8 mouse cellular contexts compared by ENCODE assay signal in genomic region chr9:53770771-53771343, GRCm38 (mm10). TPM values are rescaled to one million over a fixed set of nuclear protein-coding genes. Genes with fewer than 3 reads are reported as not detected.
DNase-seq lines count a peak whose midpoint lies in the region; ATAC-seq and TF ChIP-seq lines count a peak whose summit lies in the region.

No protein-coding gene starts in this region.

- no peaks in the 10 kb centered on the region for H3K9me3 ChIP-seq in lung, postnatal 0 days (ENCODE audit: low read length)
- no peaks in the 10 kb centered on the region for H3K9me3 ChIP-seq in forebrain, embryonic 15.5 days
- no peaks in the 10 kb centered on the region for H3K9me3 ChIP-seq in limb, embryonic 12.5 days
- 0 out of 2 replicates have a peak, but pooled peaks cover 3% of the 10 kb centered on the region for H3K9me3 ChIP-seq in stomach, embryonic 16.5 days (replicated peaks; ENCODE audit: control insufficient read depth, low read length)

- no peaks in the 10 kb centered on the region for H3K27me3 ChIP-seq in lung, postnatal 0 days (replicated peaks; ENCODE audit: insufficient read depth, low read length)
- peaks cover 10% of the 10 kb centered on the region; the same call in 1 of the 2 replicates for H3K27me3 ChIP-seq in forebrain, embryonic 15.5 days
- peaks cover 35% of the 10 kb centered on the region for H3K27me3 ChIP-seq in limb, embryonic 12.5 days
- peaks cover 24% of the 10 kb centered on the region for H3K27me3 ChIP-seq in stomach, embryonic 16.5 days (ENCODE audit: control insufficient read depth, insufficient read depth, low read length)

- H3K4me3 ChIP-seq in lung, postnatal 0 days (ENCODE audit: low read depth, low read length) = peak overlapping the region; percentile 51
- peak overlapping the region; percentile 57 for H3K4me3 ChIP-seq in forebrain, embryonic 15.5 days
- peak overlapping the region; percentile 63 for H3K4me3 ChIP-seq in limb, embryonic 12.5 days (replicated peaks)
- peak overlapping the region; percentile 71 for H3K4me3 ChIP-seq in stomach, embryonic 16.5 days (replicated peaks; ENCODE audit: low read length)

- no peaks in the 10 kb centered on the region for H3K36me3 ChIP-seq in lung, postnatal 0 days (ENCODE audit: insufficient read depth, low read length)
- H3K36me3 ChIP-seq in forebrain, embryonic 15.5 days = no peaks in the 10 kb centered on the region
- no peaks in the 10 kb centered on the region for H3K36me3 ChIP-seq in limb, embryonic 12.5 days
- H3K36me3 ChIP-seq in stomach, embryonic 16.5 days (ENCODE audit: control insufficient read depth, insufficient read depth, low read length) = no peaks in the 10 kb centered on the region

- 37% methylated on average over 12 of the region's 12 CpGs for WGBS in lung, postnatal 0 days
- WGBS in forebrain, embryonic 15.5 days = 46% methylated on average over 12 of the region's 12 CpGs
- WGBS in limb, embryonic 12.5 days = 45% methylated on average over 12 of the region's 12 CpGs
- 32% methylated on average over 12 of the region's 12 CpGs for WGBS in stomach, embryonic 16.5 days

- peak overlapping the region; percentile 96 for H3K4me2 ChIP-seq in lung, postnatal 0 days (replicated peaks; ENCODE audit: low read depth, low read length)
- H3K4me2 ChIP-seq in forebrain, embryonic 15.5 days (replicated peaks) = peak overlapping the region; percentile 92
- H3K4me2 ChIP-seq in limb, embryonic 12.5 days = peak overlapping the region; percentile 91
- H3K4me2 ChIP-seq in stomach, embryonic 16.5 days (ENCODE audit: low read depth, low read length) = peak overlapping the region; percentile 99

- no peak for DNase-seq in lung, postnatal 0 days (ENCODE audit: low spot score)
- no peak for DNase-seq in lung, adult 18-20 months
- no peak for DNase-seq in adipocyte (ENCODE audit: low spot score)
- DNase-seq in left cerebral cortex, adult 18-20 months (ENCODE audit: low spot score in 2 of 2) = no peak
- no peak for DNase-seq in lung, postnatal 4 days

- H3K4me1 ChIP-seq in lung, postnatal 0 days (ENCODE audit: insufficient read depth, low read depth, low read length) = peaks cover 12% of the 10 kb centered on the region; the same call in 1 of the 2 replicates
- H3K4me1 ChIP-seq in forebrain, embryonic 15.5 days = peaks cover 12% of the 10 kb centered on the region
- peaks cover 6% of the 10 kb centered on the region for H3K4me1 ChIP-seq in limb, embryonic 12.5 days (replicated peaks)
- H3K4me1 ChIP-seq in stomach, embryonic 16.5 days (ENCODE audit: control insufficient read depth, insufficient read depth, low read length) = peaks cover 6% of the 10 kb centered on the region

- no peak overlapping the region for H3K9ac ChIP-seq in lung, postnatal 0 days (replicated peaks; ENCODE audit: low read depth)
- no peak overlapping the region; the same call in 1 of the 2 replicates for H3K9ac ChIP-seq in forebrain, embryonic 15.5 days (replicated peaks)
- peak overlapping the region; percentile 62; the same call in 1 of the 2 replicates for H3K9ac ChIP-seq in limb, embryonic 12.5 days (replicated peaks)
- no peak overlapping the region for H3K9ac ChIP-seq in stomach, embryonic 16.5 days (ENCODE audit: low read length)

- no peak for ATAC-seq in lung, postnatal 0 days
- ATAC-seq in forebrain, embryonic 15.5 days (replicated peaks) = no peak
- ATAC-seq in limb, embryonic 12.5 days (ENCODE audit: insufficient number of reproducible peaks, insufficient read depth, low FRiP score, low TSS enrichment, low read depth) = no peak
- ATAC-seq in stomach, embryonic 16.5 days (ENCODE audit: insufficient read depth, low FRiP score) = peak; percentile 16; the same call in 1 of the 2 replicates

- TF ChIP-seq EP300 in lung, postnatal 0 days (IDR thresholded peaks at IDR 0.05) = no peak

- no peak overlapping the region for H3K27ac ChIP-seq in lung, postnatal 0 days (ENCODE audit: low read length)
- no peak overlapping the region for H3K27ac ChIP-seq in forebrain, embryonic 15.5 days (replicated peaks)
- H3K27ac ChIP-seq in limb, embryonic 12.5 days = no peak overlapping the region
- H3K27ac ChIP-seq in stomach, embryonic 16.5 days (ENCODE audit: low read length) = no peak overlapping the region

- no peak for TF ChIP-seq CTCF in lung, postnatal 0 days (IDR thresholded peaks at IDR 0.05)

RNA-seq across cellular contexts. Expression of gene Slc35f2, which starts 0.5 kb away (rescaled TPM):
- polyA plus RNA-seq in lung, postnatal 0 days (2015; fragmentation: Nextera tagmentation; extraction: Ambion mirVana) = 1.2 TPM in 2 replicates
- 9.0 and 9.7 TPM in 2 replicates for polyA plus RNA-seq in forebrain, embryonic 15.5 days (2015; fragmentation: Nextera tagmentation; extraction: Ambion mirVana)
- polyA plus RNA-seq in limb, embryonic 12.5 days (2016; fragmentation: Nextera tagmentation; extraction: Ambion mirVana) = 6.5 and 8.2 TPM in 2 replicates
- 7.9 and 9.4 TPM in 2 replicates for polyA plus RNA-seq in stomach, embryonic 16.5 days (2015; fragmentation: Nextera tagmentation; extraction: Ambion mirVana)
- 1 to 10 TPM; 2.4 to 2.8 TPM for total RNA-seq in left cerebral cortex, adult 18-20 months (2021)
